Mouse (Mus musculus) neural tube, embryonic 15.5 days (tissue): ENCODE results near the gene Ctf1. TPM values are rescaled to one million over a fixed set of nuclear protein-coding genes. Genes with fewer than 3 reads are reported as not detected.
A peak's percentile ranks its signal among the peaks of the same experiment; 100 is the strongest.

Experiments used
- ATAC-seq: fragments of 200-750 bp; cut with Nextera tagmentation; 2 replicates; pipeline ENCODE4 v1.8.0; 2017; ENCODE audit warnings: mild to moderate bottlenecking, moderate TSS enrichment, moderate library complexity; ENCODE audit not compliant: low FRiP score
- H3K27ac ChIP-seq: fragments of 300-500 bp; sonication (generic); replicated peaks from 2 replicates; pipeline ENCODE4 v1.5.1; 2015; ENCODE audit warnings: mild to moderate bottlenecking, inconsistent platforms
- H3K27me3 ChIP-seq: fragments of 300-500 bp; sonication (generic); replicated peaks from 2 replicates; pipeline ENCODE4 v1.6.1; 2015; ENCODE audit warnings: inconsistent platforms
- H3K36me3 ChIP-seq: fragments of 300-500 bp; sonication (generic); 2 replicates; pipeline ENCODE4 v1.6.1; 2015; ENCODE audit warnings: inconsistent platforms
- H3K4me1 ChIP-seq: fragments of 300-500 bp; sonication (generic); 2 replicates; pipeline ENCODE4 v1.6.1; 2015; ENCODE audit warnings: inconsistent platforms
- H3K4me2 ChIP-seq: fragments of 300-500 bp; sonication (generic); 2 replicates; pipeline ENCODE4 v1.6.1; 2015; ENCODE audit warnings: inconsistent platforms, mild to moderate bottlenecking, moderate library complexity
- H3K4me3 ChIP-seq: fragments of 300-500 bp; sonication (generic); replicated peaks from 2 replicates; pipeline ENCODE4 v1.5.1; 2015; ENCODE audit warnings: mild to moderate bottlenecking, inconsistent platforms
- H3K9ac ChIP-seq: fragments of 300-500 bp; sonication (generic); replicated peaks from 2 replicates; pipeline ENCODE4 v1.6.1; 2015; ENCODE audit warnings: mild to moderate bottlenecking, inconsistent platforms
- H3K9me3 ChIP-seq: fragments of 300-500 bp; sonication (generic); replicated peaks from 2 replicates; pipeline ENCODE4 v1.6.1; 2016; ENCODE audit warnings: inconsistent platforms
- WGBS: fragments of 180-500 bp; shearing (Covaris S2); methylation state at CpG from one replicate; pipeline ENCODE4 v1.1.7; 2015; ENCODE audit warnings: mixed read lengths; 5-methylcytosine and 5-hydroxymethylcytosine counted together
- polyA plus RNA-seq: library from polyadenylated mRNA; unstranded; fragments of >200 nt; fragmentation: Nextera tagmentation; extraction: Ambion mirVana; gene quantifications from 2 replicates; pipeline ENCODE4 v1.2.1, GENCODE M21; 2015

Ctf1 gene
- polyA plus RNA-seq, 1 experiment from 2014 or later = 3.6 TPM

- Histone ChIP-seq H3K27me3 (no peaks in the 10 kb centered on the region), H3K27ac (no peak overlapping the region), H3K9ac (no peak overlapping the region), H3K4me2 (no peak overlapping the region), H3K36me3 (peaks cover 57% of the 10 kb centered on the region), H3K4me1 (no peaks in the 10 kb centered on the region), H3K9me3 (no peaks in the 10 kb centered on the region), H3K4me3 (no peak overlapping the region)
- 89% methylated on average over 3 of the region's 3 CpGs for WGBS
- no peak for ATAC-seq
Measured at GRCm38 (mm10) chr7:127700712-127701331, 11.7 kb upstream of the Ctf1 start.

DNA sequence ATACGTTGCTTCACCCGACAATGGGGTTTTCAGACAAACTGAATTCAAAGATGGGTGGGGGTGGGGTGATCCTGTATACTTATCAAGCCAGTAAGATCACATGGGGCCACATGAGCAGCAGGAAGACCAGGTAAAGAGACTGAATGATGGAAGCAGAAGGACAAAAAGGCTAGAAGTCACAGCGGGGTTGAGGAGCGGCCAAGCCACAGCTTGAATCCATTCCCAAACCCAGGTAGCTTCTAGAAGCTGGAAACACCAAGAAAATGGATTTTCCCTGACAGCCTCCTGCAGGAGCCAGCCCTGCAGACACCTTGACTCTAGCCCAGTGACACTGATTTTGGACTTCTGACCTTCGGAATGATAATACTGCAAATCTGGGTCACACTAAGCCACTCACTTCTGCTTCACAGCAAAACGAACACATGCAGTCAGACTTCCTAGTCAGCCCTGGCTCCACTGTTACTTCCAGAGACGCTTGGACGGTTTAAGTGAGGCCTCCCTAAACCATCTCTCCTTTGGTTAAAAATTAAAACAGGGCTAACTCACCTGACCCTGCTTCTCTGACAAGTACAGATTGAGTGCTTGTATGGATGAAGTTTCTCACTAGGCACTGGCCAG lies 8.9 kb upstream of the Ctf1 start:
- Histone ChIP-seq H3K4me2 (no peak overlapping the region), H3K9me3 (no peaks in the 10 kb centered on the region), H3K27me3 (no peaks in the 10 kb centered on the region), H3K4me3 (no peak overlapping the region), H3K36me3 (peaks cover 61% of the 10 kb centered on the region), H3K9ac (no peak overlapping the region), H3K27ac (no peak overlapping the region), H3K4me1 (peaks cover 17% of the 10 kb centered on the region)
- 93% methylated on average over 8 of the region's 8 CpGs for WGBS
- no peak for ATAC-seq

DNA sequence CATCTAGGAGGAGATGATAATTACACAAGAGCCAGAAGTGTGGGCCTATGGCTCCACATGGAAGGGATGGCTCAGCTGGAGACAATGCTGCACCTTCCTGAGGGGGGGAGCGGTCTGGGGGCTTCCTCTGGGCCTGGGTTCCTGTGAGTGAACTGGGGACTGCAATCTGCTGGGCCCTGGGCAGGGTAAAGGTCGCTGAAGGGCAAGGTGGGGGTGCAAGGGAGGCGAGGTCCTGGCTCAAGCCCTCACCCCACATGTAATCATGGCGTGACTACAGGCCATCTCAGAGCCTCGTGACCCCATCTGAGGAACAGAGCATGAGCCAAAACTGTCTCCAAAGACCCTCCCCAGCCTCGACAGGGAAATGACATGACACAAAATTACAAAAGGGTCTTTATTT lies 7.9 kb upstream of the Ctf1 start:
- no peak overlapping the region for H3K4me3 ChIP-seq
- H3K9ac ChIP-seq = no peak overlapping the region
- 81% methylated on average over 6 of the region's 6 CpGs for WGBS
- no peak overlapping the region for H3K27ac ChIP-seq
- no peaks in the 10 kb centered on the region for H3K27me3 ChIP-seq
- H3K9me3 ChIP-seq = no peaks in the 10 kb centered on the region
- H3K4me2 ChIP-seq = no peak overlapping the region
- peaks cover 56% of the 10 kb centered on the region for H3K36me3 ChIP-seq
- ATAC-seq = no peak
- peaks cover 23% of the 10 kb centered on the region for H3K4me1 ChIP-seq

- no peaks in the 10 kb centered on the region for H3K27me3 ChIP-seq
- ATAC-seq = no peak
- H3K36me3 ChIP-seq = peaks cover 45% of the 10 kb centered on the region
Measured at GRCm38 (mm10) chr7:127705706-127706105, 6.8 kb upstream of the Ctf1 start.

DNA sequence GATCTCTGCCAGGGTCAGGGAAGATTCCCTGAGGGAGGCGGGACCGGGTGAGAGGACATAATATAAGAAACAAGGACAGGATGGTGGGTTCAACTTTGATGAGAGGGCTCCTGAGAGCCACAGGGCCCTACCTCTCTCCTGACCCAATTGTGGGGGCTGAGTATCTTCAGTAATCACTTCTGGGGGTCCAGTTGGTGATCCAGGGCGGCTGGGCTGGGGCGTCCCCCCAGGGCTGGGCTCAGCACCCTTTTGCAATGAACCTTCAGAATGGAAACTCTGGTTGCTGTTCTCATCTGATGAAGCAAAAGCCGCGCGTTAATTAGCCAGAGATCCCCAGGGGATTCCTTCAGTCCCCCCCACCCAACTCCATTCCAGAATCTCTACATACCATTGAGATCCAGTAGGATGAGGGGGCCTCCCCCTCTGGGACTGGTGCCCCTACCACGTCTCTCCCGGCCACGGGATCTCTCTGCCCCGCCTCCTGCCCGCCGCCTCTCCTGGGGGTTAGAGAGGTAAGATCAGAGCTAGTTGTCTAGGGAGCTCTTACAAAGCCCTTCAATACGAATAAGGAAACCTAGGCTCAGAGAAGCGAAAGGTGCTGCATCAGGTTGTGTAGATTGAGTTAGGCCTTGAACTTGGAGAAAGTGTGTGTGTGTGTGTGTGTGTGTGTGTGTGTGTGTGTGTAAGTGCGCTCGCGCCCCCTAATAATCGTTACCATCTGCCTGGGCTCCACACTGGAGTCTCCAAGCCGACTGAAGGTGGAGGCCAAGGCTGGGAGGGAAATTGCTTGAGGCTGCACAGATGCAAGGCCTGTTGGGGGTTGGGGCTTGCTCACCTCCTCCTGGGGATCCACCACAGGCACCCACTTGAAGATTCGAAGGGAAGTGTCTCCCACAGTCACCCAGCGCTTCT lies 5.2 kb upstream of the Ctf1 start:
- Histone ChIP-seq H3K36me3 (peaks cover 34% of the 10 kb centered on the region), H3K9ac (peak overlapping the region; percentile 89), H3K4me2 (peak overlapping the region; percentile 75), H3K27me3 (no peaks in the 10 kb centered on the region), H3K9me3 (no peaks in the 10 kb centered on the region), H3K4me1 (peaks cover 27% of the 10 kb centered on the region), H3K4me3 (peak overlapping the region; percentile 68), H3K27ac (peak overlapping the region; percentile 91)
- ATAC-seq = no peak
- WGBS = 25% methylated on average over 22 of the region's 22 CpGs

More at GRCm38 (mm10) chr7:127705706-127706105, 6.8 kb upstream of the Ctf1 start:
- Histone ChIP-seq H3K9ac (no peak overlapping the region), H3K27ac (no peak overlapping the region), H3K9me3 (no peaks in the 10 kb centered on the region), H3K4me2 (no peak overlapping the region), H3K4me1 (peaks cover 23% of the 10 kb centered on the region), H3K4me3 (no peak overlapping the region)
- WGBS = 76% methylated on average over 4 of the region's 4 CpGs

GRCm38 (mm10) chr7:127707957-127708206 lies 4.7 kb upstream of the Ctf1 start:
- WGBS = 0% methylated on average over 5 of the region's 5 CpGs
- no peak for ATAC-seq

GRCm38 (mm10) chr7:127708207-127709078 lies 4.1 kb upstream of the Ctf1 start, which contains the start of gene Bcl7c:
Gene Bcl7c (minus strand): TSS chr7:127708933.
- Histone ChIP-seq H3K36me3 (peaks cover 25% of the 10 kb centered on the region), H3K4me3 (peak within 1 kb of the TSS; percentile 68), H3K4me1 (peaks cover 37% of the 10 kb centered on the region), H3K9ac (peak within 1 kb of the TSS; percentile 89), H3K27ac (peak within 1 kb of the TSS; percentile 91), H3K27me3 (no peaks in the 10 kb centered on the region), H3K4me2 (peak within 1 kb of the TSS; percentile 75), H3K9me3 (no peaks in the 10 kb centered on the region)
- under 1% methylated on average over 55 of the region's 90 CpGs for WGBS
- peak; percentile 89 for ATAC-seq

More at GRCm38 (mm10) chr7:127707957-127708206, 4.7 kb upstream of the Ctf1 start:
- Histone ChIP-seq H3K9ac (peak overlapping the region; percentile 89), H3K27me3 (no peaks in the 10 kb centered on the region), H3K4me2 (peak overlapping the region; percentile 75), H3K27ac (peak overlapping the region; percentile 91), H3K9me3 (no peaks in the 10 kb centered on the region), H3K4me1 (peaks cover 33% of the 10 kb centered on the region), H3K4me3 (peak overlapping the region; percentile 68), H3K36me3 (peaks cover 31% of the 10 kb centered on the region)

GRCm38 (mm10) chr7:127709261-127709979 lies 3.1 kb upstream of the Ctf1 start:
- Histone ChIP-seq H3K4me2 (peak overlapping the region; percentile 75), H3K9ac (peak overlapping the region; percentile 89), H3K4me3 (peak overlapping the region; percentile 68), H3K4me1 (peaks cover 37% of the 10 kb centered on the region), H3K27me3 (no peaks in the 10 kb centered on the region), H3K9me3 (no peaks in the 10 kb centered on the region), H3K36me3 (peaks cover 17% of the 10 kb centered on the region), H3K27ac (peak overlapping the region; percentile 91)
- no peak for ATAC-seq
- WGBS = 72% methylated on average over 5 of the region's 5 CpGs

- no peak overlapping the region for H3K9ac ChIP-seq
- H3K36me3 ChIP-seq = peaks cover 6% of the 10 kb centered on the region
- H3K4me2 ChIP-seq = no peak overlapping the region
- no peaks in the 10 kb centered on the region for H3K27me3 ChIP-seq
- peaks cover 37% of the 10 kb centered on the region for H3K4me1 ChIP-seq
- no peak overlapping the region for H3K27ac ChIP-seq
- no peak overlapping the region for H3K4me3 ChIP-seq
- 90% methylated on average over 3 of the region's 3 CpGs for WGBS
- ATAC-seq = no peak
- H3K9me3 ChIP-seq = no peaks in the 10 kb centered on the region
Measured at GRCm38 (mm10) chr7:127711031-127711430, 1.5 kb upstream of the Ctf1 start.

GRCm38 (mm10) chr7:127711456-127711855 lies 1.1 kb upstream of the Ctf1 start:
- Histone ChIP-seq H3K4me3 (no peak overlapping the region), H3K27me3 (no peaks in the 10 kb centered on the region), H3K4me2 (no peak overlapping the region), H3K9ac (no peak overlapping the region), H3K4me1 (peaks cover 34% of the 10 kb centered on the region), H3K27ac (no peak overlapping the region), H3K9me3 (no peaks in the 10 kb centered on the region), H3K36me3 (0 out of 2 replicates have a peak, but pooled peaks cover 2% of the 10 kb centered on the region)
- no peak for ATAC-seq
- WGBS = 79% methylated on average over 3 of the region's 3 CpGs
